Mouse (Mus musculus) gastrocnemius, postnatal 36 days (tissue): ENCODE results near the gene Prpf6. TPM values are rescaled to one million over a fixed set of nuclear protein-coding genes. Genes with fewer than 3 reads are reported as not detected.

ENCODE experiments used
- DNase-seq, 2 experiments: peaks; one replicate each; pipeline ENCODE4 v3.0.0; 2022
- intact Hi-C: fragments of 180-260 bp; cut with DNase I; formaldehyde crosslinking; loops from one replicate; pipeline ENCODE4 v1.15.1; 2025
- total RNA-seq, 2 experiments: library from RNA; stranded (reverse); gene quantifications; 2 replicates each; pipeline ENCODE4 v1.2.3; 2021

Gene Prpf6
- total RNA-seq, 2 experiments from 2014 or later: 23.0 to 29.8 TPM

DNA sequence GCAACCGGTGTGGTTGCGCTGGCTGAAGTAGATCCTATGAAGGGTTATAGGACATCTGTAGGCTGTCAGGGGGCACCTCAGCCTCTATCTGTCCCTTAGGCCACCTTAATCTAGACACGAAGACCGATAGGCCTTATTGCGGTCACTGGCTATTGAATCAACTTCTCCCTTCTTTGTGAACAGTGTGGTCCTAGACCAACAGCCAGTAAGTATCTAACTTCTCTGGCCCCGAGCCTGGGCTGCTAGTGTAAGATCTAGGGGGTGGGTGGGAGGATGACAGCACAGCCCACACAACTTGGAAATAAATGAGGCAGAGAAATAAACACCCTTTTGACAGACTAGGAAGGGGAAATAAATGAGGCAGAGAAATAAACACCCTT, 1.4 kb downstream of the Prpf6 start:
- intact Hi-C loops: loop anchor here (10.0 kb wide), 1 partner anchor 408 kb away; the partner anchor contains the start of gene Ppdpf
- DNase-seq: no peak

DNA sequence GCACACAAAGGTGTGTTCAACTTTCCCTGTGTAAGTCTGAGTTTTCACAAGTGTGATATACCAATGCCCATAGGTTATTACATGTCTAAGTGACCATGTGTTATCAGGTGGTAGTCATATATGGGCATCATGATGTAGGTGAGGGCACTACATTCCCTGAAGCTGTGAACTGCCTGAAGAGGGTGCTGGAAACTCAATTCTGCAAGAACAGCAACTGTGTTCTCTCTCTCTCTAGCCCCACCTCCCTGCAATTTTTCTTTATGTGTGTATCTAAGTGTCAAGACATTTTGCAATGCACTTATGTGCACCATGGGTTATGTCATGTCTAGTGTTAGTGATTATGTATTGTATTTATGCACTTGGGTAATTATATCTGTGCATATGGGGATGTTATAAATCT, 2.3 kb downstream of the Prpf6 start:
- DNase-seq: no peak
- intact Hi-C loops: loop anchor here (10.0 kb wide), 1 partner anchor 409 kb away; the partner anchor contains the start of gene Ppdpf

DNA sequence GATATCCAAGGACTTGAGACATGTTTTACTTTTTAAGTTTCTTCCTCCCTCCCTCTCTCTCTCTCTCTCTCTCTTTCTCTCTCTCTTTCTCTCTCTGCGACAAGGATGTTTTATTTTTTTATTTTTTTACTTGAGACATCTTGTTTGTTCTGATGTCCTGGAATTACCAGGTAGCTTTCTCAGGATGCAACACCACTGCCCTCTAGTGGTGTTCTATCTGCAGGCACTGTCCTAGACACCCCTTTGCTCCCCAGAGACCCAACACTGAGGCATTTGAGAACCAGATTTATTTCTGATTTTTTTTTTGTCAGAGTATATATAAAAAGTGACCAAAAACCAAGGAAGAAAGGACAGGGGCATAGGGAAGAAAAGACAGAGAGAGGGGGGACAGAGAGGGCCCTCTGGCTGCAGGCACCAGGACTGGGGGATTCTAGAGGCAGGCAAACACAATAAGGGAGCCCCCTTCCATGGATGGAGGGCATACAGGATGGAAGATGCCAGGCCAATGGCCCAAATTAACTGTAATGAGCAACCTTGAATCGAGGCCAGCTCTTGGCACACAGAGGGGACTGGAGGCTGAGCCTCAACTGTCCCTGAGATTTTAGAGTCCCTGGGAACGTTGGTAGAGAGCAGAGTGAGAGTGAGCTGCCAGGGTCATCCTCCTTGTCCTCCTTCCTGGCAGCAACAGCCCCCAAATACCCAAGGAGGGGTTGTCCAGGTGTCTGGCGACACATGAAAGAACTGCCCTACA, 3.5 kb downstream of the Prpf6 start:
- intact Hi-C loops: loop anchor here (1.0 to 10.0 kb wide), 2 partner anchors 203 to 410 kb away; partner anchors contain the start of gene Ppdpf
- DNase-seq: no peak

DNA sequence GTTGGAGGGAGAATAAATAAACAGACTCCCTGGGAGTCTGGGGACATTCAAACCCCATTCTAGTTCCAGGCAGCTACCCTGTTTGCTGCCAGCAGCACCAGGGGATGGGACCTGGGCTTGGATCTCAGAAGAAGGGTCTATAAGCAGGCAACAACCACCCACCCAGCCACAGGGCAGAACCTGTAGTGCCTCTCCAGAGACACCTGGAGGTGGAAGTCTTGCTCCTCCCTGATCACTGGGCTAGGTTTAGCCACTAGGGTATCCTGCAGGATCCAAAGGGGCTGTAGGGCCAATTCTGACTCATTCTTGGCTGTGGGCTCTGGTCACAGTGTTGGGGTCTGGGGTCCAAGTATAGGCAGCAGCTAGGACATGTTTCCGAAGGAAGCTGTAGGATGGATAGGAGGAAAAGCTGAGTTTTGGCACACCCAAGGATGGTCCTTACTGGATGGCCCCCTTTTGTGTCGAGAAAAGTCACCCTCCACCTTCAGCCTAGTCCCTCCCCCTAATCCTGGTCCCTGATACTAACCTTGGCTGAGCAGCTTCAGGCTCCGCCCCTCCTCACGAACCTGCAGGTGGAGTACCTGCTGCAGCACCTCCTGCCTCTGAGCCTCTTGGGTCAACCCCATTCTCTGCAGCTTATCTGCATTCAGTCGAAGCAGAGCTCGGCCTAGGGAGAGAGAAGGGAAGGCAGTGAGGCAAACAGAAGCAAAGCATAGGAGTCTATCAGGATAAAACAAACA, 4.7 kb downstream of the Prpf6 start:
- intact Hi-C loops: loop anchor here (10.0 kb wide), 1 partner anchor 412 kb away; the partner anchor contains the start of gene Ppdpf
- no peak for DNase-seq

DNA sequence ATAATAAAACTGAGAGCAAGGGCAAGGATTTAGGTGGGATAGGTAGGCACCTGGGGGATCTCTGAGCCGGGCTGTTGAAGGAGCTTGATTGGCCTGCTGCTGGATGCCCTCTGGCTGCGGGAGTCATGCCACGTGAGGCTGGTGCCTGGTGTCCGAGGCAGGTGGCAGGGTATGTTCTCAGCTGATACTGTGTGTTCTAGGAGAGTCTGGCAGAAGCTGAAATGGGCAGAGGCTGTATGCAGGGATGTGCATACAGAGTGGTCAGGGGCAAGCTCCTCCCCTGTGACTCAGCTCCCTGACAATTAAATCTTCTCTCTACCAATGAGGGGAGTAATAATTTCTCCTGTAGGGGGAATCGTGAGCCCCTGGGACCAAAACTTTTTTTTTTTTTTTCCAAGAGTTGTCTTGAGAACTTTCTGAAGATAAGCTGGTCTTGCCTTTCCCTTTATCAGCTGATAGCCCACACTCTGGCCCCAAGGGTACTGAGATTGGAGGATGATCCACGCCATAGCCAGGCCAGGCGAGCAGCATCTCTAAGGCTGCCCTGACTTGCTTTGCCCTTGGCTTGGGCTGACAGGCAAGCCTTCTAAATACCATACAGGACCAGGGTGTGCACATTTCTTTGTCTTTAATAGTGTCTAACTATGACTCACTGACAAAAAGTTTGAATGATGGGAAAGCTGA, 5.9 kb downstream of the Prpf6 start:
- intact Hi-C loops: loop anchor here (10.0 kb wide), 1 partner anchor 413 kb away; the partner anchor contains the start of gene Ppdpf
- DNase-seq: no peak

DNA sequence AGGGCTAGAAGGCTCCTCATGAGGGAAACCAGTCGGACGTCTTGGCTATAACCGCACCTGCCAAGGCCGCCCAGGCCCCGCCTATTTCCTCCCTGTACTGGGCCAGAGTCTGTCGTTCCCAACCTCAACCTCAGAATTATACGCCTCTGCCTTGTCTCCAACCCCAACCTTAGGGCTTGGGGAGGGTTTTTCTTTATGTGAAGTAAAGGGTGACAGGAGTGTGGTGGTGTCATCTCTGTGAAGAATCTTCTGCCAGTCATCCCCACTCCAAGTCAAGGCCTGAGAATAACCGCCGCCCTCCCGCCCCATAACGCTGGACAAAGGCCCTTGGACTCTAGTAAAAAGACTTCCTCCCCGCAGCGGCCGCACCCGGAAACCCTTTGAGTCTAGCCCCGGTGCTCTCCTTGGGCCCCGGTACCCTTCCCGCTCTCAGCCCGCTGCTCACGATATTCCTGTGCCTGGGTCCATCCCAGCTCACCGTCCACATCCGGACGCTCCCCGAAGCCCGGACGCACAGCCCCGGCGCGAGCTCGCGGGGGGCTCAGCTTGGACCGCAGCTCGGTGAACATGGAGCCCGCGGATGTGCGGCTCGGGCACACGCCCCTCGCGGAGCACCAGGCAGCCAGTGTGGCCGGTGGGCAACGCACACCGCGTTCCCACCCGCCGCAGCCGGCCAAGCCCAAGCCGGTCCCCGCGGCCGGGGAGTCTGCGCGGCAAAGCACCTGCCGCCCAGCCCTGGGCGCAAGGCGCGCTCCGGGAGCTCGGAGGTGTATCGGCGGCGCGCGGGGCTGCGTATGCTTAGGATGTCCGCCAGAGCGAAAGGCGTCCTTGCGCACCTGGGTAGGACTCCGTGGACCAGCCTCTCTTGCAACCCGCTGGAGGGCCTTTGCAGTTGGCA, 7.0 kb downstream of the Prpf6 start, which contains the start of gene Samd10:
TSS of gene Samd10 (minus strand) at position 759 of the 898 bp plus-strand sequence.
- intact Hi-C loops: loop anchor here (10.0 kb wide), 1 partner anchor 414 kb away; the partner anchor contains the start of gene Ppdpf
- peak in 1 of 2 experiments; percentile 46 for DNase-seq

DNA sequence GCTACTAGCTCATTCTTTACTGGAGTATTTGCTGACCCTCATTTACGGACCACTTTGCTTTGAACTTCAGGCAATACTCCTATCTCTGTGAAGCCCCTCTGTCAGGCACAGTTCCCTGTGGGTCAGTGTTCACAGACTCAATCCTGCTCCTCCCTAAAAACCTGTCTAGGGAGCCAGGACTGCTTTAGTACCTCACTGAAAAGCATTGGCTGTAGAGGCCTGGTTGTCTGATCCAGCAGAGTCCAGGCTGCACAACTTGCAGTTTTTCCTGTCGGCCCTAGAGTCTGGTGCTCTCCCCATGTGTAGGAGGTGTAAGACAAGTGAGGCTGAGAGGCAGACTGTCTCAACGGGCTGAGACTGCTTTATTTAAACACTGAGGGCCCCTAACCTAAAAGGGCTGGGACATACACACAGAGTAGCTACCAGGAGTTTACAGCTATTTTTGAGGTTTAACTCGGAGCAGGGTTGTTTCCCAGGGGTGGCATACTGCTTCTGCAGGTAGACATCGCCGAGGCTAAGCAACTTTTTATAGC, 8.6 kb downstream of the Prpf6 start:
- intact Hi-C loops: no loop called here
- no peak for DNase-seq

DNA sequence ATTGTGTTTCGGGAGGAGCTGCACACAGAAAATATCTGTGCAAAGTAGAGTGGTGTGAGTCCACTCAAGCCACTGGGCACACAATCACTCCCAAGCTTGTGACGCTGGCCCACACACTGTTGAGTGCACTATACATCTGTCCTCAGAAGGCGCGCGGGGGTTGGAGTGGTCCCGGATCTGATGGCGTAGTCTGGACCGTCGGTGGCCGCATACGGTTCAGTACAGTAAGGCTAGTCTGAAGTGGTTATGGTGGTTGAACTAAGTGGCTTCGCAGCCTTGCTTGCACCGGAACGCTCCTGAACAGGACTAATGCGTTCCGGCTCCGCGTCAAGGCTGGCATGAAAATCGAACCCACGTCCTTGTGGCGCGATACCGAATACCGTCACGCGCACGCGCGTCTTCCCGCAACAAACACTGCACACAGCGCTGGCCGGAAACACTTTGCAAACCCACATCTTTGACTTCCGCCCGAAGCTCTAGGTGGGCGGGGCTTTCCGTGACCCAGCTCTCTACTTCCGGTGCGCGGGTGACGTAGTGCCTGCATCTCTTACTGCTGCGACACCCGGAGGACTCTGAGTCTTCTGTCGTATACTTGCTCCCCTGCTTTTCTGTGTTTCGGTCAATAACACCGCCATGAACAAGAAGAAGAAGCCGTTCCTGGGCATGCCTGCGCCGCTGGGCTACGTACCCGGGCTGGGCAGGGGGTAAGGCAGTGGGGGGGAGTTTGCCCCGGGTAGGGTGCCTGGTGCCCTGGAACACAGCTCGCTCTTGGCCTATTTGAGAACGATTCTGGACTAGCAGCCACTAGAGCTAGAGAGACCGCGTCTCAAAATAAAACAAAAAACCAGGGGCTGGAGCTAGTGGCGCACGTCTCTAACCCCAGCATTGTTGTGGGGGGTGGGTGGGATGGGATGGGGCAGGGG, 9.4 kb downstream of the Prpf6 start:
- DNase-seq: peak; percentile 93 to 95
- intact Hi-C loops: no loop called here

DNA sequence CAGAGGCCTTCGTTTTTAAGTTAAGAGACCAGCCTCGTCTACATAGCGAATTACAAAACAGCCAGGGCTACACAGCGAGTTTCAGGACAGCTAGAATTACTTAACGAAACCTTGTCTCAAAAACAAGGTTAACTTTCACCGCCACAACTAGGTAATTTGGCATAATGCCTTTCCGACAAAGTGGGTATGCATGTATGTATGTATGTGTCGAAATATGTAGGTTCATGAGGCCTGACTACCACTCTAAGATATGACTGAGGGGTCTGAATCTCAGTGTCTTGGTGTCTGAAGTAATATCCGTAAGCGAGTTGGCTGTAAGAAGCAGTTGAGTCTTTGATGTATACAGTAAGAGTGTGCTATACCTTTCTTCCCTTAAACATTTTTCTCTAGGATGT, 10.1 kb downstream of the Prpf6 start:
- no peak for DNase-seq

DNA sequence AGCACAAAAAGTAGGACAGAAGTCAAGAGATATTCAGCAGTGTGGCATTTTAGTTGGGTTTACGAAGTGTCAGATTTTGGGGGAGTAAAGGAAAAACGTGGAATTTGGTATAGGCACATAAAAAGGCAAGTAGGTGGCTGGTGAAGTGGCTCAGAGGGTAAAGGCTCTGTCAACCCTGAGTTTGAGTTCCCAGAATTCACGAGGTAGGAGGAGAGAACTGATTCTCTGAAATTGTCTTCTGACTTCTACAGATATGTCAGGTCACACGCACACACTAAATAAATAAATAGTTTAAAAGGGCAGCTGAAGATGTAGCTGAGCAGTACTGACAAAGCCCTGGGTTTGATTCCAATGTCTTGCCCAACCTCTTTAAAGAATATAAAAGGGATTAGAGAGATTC, 10.7 kb downstream of the Prpf6 start:
- no peak for DNase-seq
- intact Hi-C loops: no loop called here

More for the DNA sequence above, 10.1 kb downstream of the Prpf6 start:
- intact Hi-C loops: no loop called here

DNA sequence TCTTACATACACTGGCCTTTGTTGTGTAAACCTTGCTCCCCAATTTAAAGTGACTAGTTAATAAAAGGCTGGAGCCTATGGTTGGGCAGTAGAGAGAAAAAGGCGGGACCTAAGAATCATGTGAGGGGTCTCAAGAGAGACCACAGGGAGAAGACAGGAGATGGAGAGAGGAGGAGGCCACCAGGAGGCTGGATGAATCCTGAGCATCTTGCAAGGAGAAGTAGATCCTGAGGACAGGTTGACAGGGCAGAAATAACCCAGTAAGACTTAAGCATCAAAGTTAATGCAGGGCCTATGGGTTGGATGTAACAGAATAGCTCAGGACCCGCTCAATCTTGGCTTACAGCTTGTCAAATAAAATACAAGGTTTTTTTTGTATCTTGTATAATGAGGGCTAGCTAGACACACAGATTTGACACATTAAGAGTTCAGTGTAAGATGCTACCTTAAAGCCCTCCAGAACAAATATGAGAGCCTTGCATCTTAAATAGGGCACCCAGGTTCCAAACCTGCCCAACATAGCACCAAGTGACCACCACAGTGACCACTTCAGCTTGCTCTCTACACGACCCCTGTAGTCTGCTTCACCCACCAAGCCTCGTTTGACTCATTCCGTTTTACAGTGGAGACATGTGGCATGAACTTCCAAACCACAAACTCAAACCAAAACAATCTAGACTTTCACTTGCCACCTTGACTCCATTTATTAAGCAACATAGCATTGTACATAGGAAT, 27.3 kb downstream of the Prpf6 start:
- no peak for DNase-seq
- intact Hi-C loops: no loop called here

DNA sequence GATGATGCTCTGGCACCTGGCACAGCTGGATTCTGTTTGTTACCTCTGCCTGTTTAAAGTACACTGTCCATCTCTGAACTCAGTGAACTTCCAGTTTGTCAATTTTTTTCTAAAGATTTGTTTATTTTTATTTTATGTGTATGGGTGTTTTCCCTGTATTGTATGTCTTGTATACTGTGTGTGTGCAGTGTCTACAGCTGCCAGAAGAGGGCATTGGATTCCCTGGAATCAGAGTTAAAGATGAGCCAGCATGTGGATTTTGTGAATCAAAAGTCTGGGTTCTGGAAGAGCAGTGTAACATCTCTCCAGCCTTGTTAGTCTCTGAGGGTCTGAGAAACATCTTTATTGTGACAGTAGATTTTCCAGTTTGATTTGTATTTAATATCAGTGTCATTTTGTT, 31.7 kb downstream of the Prpf6 start:
- DNase-seq: no peak
- intact Hi-C loops: no loop called here

DNA sequence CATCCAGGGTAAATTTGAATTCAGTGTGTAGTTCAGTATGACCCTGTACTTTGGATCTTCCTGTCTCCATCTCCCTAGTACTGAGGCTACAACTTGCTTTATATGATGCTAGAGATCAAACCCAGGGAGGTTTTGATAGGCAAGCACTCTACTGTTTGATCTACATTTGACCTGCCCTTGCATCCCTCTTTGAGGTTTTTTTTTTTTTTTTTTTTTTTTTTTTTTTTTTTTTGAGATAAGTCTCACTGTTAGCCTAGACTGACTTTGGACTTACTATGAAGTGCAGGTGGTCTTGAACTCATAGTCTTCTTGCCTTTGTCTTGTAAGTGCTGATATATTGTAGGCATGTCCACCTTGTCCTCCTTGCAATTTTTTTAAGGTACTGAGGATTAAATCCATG, 36.8 kb downstream of the Prpf6 start:
- no peak for DNase-seq
- intact Hi-C loops: no loop called here

DNA sequence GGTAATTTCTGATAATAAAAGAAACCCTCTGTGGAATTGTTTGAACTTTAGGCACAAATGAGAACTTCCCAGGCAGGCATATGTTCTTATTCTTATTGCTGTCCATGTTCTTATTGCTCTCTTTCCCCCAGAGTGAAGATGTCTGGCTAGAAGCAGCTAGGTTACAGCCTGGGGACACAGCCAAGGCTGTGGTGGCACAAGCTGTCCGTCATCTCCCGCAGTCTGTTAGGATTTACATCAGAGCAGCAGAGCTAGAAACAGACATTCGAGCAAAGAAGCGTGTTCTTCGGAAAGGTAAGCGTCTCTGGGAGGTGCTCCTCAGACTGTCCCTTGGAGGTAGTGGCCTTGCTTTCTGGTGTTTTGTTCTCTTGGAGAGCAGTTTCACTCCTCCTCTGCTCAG, 41.0 kb downstream of the Prpf6 start:
- intact Hi-C loops: no loop called here
- DNase-seq: no peak

DNA sequence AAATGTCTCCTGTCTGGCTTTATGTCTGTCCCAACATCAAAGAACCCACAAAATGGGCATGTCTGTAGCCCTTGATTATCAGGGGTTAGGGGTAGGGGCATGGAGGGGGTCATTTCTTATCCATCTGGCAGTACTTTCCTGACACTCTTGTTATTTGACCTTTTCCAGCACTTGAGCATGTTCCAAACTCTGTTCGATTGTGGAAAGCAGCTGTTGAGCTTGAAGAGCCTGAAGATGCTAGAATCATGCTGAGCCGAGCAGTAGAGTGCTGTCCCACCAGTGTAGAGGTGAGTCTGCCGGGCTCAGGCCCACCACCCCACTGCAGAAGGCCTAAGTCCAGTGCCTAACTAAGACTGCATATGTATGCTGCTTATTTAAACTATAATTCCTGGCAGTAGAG, 44.2 kb downstream of the Prpf6 start:
- intact Hi-C loops: no loop called here
- no peak for DNase-seq

DNA sequence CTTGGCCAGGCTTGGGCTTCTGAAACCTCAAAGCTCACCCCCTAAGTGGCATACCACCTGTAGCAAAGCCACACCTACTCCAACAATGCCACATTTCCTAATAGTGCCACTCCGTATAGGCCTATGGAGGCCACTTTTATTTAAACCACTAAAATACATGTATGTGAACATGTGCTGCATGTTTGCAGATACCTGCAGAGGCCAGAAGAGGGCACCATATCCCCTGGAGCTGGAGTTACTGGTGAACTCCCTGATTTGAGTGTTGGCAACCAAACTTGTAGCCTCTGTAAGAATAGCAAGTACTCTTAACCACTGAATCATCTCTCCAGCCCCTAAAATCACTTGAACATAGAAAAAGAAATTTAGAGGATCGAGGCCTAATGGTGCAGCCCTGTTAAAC, 52.7 kb downstream of the Prpf6 start:
- no peak for DNase-seq
- intact Hi-C loops: no loop called here

DNA sequence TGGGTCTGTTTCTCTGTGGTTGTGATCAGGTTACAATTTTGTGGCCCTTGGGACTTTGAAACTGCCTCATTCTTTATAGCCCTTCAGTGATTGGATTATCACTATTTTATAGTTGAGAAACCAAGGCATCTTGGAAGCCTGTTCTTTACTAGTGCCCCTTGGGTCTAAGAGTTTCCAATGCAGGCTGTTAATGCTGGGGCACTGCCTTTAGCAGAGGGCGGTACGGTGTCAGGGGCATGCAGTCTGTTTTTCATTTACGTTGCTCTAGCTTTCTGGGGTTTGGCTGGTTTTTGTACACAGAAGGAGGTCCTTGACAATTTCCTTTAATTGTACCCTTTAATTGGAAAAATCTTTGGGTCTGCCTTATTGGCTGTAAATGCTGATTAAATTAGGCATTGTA, 54.0 kb downstream of the Prpf6 start:
- intact Hi-C loops: no loop called here
- DNase-seq: no peak
